ENCODE assay signal across 16 mouse cellular contexts in the genomic region with DNA sequence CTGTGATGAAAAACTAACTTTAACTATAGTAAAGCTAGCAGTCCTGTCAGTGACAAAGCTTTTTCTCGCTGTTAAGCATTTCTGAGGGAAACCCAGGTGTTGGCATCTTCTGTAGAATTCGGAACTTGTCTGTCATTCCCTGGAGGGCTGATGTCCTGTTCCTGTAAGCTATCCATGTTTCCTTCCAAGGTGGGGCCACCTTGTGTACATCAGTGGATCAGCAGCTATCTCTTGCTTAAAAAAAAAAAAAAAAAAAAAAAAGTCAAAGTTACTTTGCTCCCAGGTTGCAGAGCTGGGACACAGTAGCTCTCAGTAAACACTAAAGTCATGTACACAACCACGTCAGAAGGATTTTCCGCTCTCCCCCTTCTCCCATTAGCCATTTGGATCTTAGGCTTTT.
A peak's percentile ranks its signal among the peaks of the same experiment; 100 is the strongest.
DNase-seq lines count a peak whose midpoint lies in the region; ATAC-seq and TF ChIP-seq lines count a peak whose summit lies in the region.
"Had no signal": no experiment of that assay in that cellular context is flagged by ENCODE, and none has a peak within 500 bp of the region (broad histone marks: within the 10 kb centered on the region; RNA-seq: fewer than 3 reads in every experiment).

No protein-coding gene starts in this region.

- no peaks in the 10 kb centered on the region for H3K36me3 ChIP-seq in MEL (ENCODE audit: control insufficient read depth in 1 of 2, insufficient read depth in 2 of 2, low read length in 2 of 2)
- H3K36me3 ChIP-seq: neural tube, embryonic 12.5 days; stomach, embryonic 15.5 days had no signal

- TF ChIP-seq POLR2A in MEL (IDR thresholded peaks at IDR 0.05; ENCODE audit: control insufficient read depth in 1 of 2, insufficient read depth in 1 of 2, low read depth in 1 of 2, low read length in 2 of 2, poor library complexity in 1 of 2): no peak
- no peak for TF ChIP-seq POLR2A in cortical plate, adult 2 months (IDR thresholded peaks at IDR 0.05; ENCODE audit: extremely low read depth, insufficient read depth, low read length)

- peak; percentile 38 to 43 for DNase-seq in cerebellum, postnatal 36 days
- no peak for DNase-seq in layer of hippocampus, adult 2 months (ENCODE audit: low spot score in 2 of 2)
- no peak for DNase-seq in layer of hippocampus, postnatal 36 days
- no peak for DNase-seq in MEL (ENCODE audit: low read depth, low spot score)
- DNase-seq in Muller cell, postnatal 12 days (ENCODE audit: inconsistent ontology term): no peak
- DNase-seq: heart, adult 18-20 months; lung, adult 2 months; lung, postnatal 36 days; spleen, adult 18-20 months had no signal

- H3K9me3 ChIP-seq in MEL (replicated peaks; ENCODE audit: insufficient read depth, low read length): no peaks in the 10 kb centered on the region
- H3K9me3 ChIP-seq: neural tube, embryonic 12.5 days; stomach, embryonic 15.5 days had no signal

- H3K4me1 ChIP-seq in MEL (ENCODE audit: control insufficient read depth in 1 of 2, insufficient read depth in 2 of 2, low read length in 2 of 2): no peaks in the 10 kb centered on the region
- peaks cover 9% of the 10 kb centered on the region for H3K4me1 ChIP-seq in cortical plate, adult 2 months (ENCODE audit: control insufficient read depth, insufficient read depth, low read length)
- H3K4me1 ChIP-seq: neural tube, embryonic 12.5 days; stomach, embryonic 15.5 days had no signal

- H3K9ac ChIP-seq in MEL (ENCODE audit: control insufficient read depth, low read depth, low read length, poor library complexity, severe bottlenecking): no peak overlapping the region
- H3K9ac ChIP-seq: neural tube, embryonic 12.5 days; stomach, embryonic 15.5 days had no signal

- no peak overlapping the region for H3K4me3 ChIP-seq in layer of hippocampus, adult 2 months
- H3K4me3 ChIP-seq in MEL (ENCODE audit: control insufficient read depth in 1 of 2, insufficient read depth in 1 of 2, low read depth in 2 of 2, low read length in 2 of 2): no peak overlapping the region
- no peak overlapping the region for H3K4me3 ChIP-seq in cortical plate, adult 2 months (ENCODE audit: insufficient read depth, low read length)
- H3K4me3 ChIP-seq: erythroblast, embryonic 14.5 days; neural tube, embryonic 12.5 days; stomach, embryonic 15.5 days had no signal

- H3K27ac ChIP-seq in layer of hippocampus, adult 2 months: peak overlapping the region; percentile 94
- no peak overlapping the region for H3K27ac ChIP-seq in MEL (ENCODE audit: control insufficient read depth, low read depth, low read length)
- H3K27ac ChIP-seq in cortical plate, adult 2 months (ENCODE audit: insufficient read depth, low read length): no peak overlapping the region
- H3K27ac ChIP-seq: neural tube, embryonic 12.5 days; stomach, embryonic 15.5 days had no signal

- ATAC-seq in cerebellum, adult (ENCODE audit: insufficient number of reproducible peaks, low FRiP score, low TSS enrichment): no peak
- ATAC-seq: forebrain, embryonic 16.5 days; Patski had no signal

- H3K27me3 ChIP-seq in MEL (ENCODE audit: control insufficient read depth in 1 of 2, insufficient read depth in 2 of 2, low read length in 2 of 2): no peaks in the 10 kb centered on the region
- H3K27me3 ChIP-seq: neural tube, embryonic 12.5 days; Patski; stomach, embryonic 15.5 days had no signal

- no peak for TF ChIP-seq EP300 in MEL (IDR thresholded peaks at IDR 0.05; ENCODE audit: low read depth in 1 of 2, low read length in 2 of 2)

- peak; percentile 67 for TF ChIP-seq CTCF in layer of hippocampus, adult 2 months (conservative IDR thresholded peaks at IDR 0.05)
- no peak for TF ChIP-seq CTCF in MEL (IDR thresholded peaks at IDR 0.05 in 2 of 3, conservative IDR thresholded peaks at IDR 0.05 in 1 of 3; ENCODE audit: control insufficient read depth in 1 of 3, insufficient read depth in 1 of 3, low read depth in 2 of 3, low read length in 3 of 3, poor library complexity in 1 of 3, severe bottlenecking in 1 of 3)
- TF ChIP-seq CTCF in cortical plate, adult 2 months (IDR thresholded peaks at IDR 0.05; ENCODE audit: extremely low read depth, insufficient read depth, low read length): 0 out of 2 replicates have a peak, but pooled peaks have one; percentile 23

- H3K79me2 ChIP-seq in MEL (ENCODE audit: control insufficient read depth, insufficient read depth, low read length, poor library complexity): no peaks in the 10 kb centered on the region

- no peak for TF ChIP-seq RAD21 in MEL (IDR thresholded peaks at IDR 0.05; ENCODE audit: low read depth, low read length)

TF ChIP-seq in MEL, 35 proteins besides CTCF, POLR2A, EP300 and RAD21:
- TF ChIP-seq USF1 (IDR thresholded peaks at IDR 0.05; ENCODE audit: low read depth, low read length) (no peak), GABPA (IDR thresholded peaks at IDR 0.05; ENCODE audit: low read depth, low read length) (no peak), SMC3 (IDR thresholded peaks at IDR 0.05; ENCODE audit: low read depth, low read length) (0 out of 2 replicates have a peak, but pooled peaks have one; percentile 8), ZNF384 (IDR thresholded peaks at IDR 0.05; ENCODE audit: low read depth, low read length) (peak; percentile 55), GATA1 (IDR thresholded peaks at IDR 0.05; ENCODE audit: low read depth, low read length) (no peak), USF2 (IDR thresholded peaks at IDR 0.05; ENCODE audit: borderline replicate concordance in 1 of 2, insufficient read depth in 1 of 2, low read depth in 1 of 2, low read length in 2 of 2) (no peak), ZC3H11A (IDR thresholded peaks at IDR 0.05; ENCODE audit: low read depth, low read length) (no peak)

Comparison
In these comparisons a context has a peak if more than half of its experiments do, and no peak if none do; other contexts are left out.
1. DNase-seq: peak in cerebellum, postnatal 36 days (2 of 2); none in layer of hippocampus, adult 2 months (0 of 2), layer of hippocampus, postnatal 36 days (0 of 2), MEL (single experiment) and Muller cell, postnatal 12 days (single experiment).
2. CTCF ChIP-seq: peak in layer of hippocampus, adult 2 months (single experiment) and cortical plate, adult 2 months (single experiment); none in MEL (0 of 3).